Mouse (Mus musculus) lung, postnatal 25 days (tissue): ENCODE data around the gene Sphk2.
"Not testable (repeated sequence)": the region's sequence is repeated elsewhere in the genome, so short reads cannot be mapped to it uniquely, and the experiment has no call there.

Experiments
- DNase-seq: peaks from one replicate; pipeline ENCODE4 v3.0.0; 2022; ENCODE audit warnings: low spot score

Gene Sphk2

GRCm38 (mm10) chr7:45693921-45694591 is 23.7 kb downstream of the Sphk2 start, which contains the start of gene Sec1:
TSS of gene Sec1 (minus strand) at chr7:45694402.
- DNase-seq: no peak

- DNase-seq: no peak
These were observed 25.4 kb downstream of the Sphk2 start for GRCm38 (mm10) chr7:45692364-45692763.

GRCm38 (mm10) chr7:45689800-45690199 is 28.0 kb downstream of the Sphk2 start:
- DNase-seq: no peak

- DNase-seq: no peak
These were observed 28.7 kb downstream of the Sphk2 start for GRCm38 (mm10) chr7:45689099-45689498.

- DNase-seq: no peak
These were observed 31.0 kb downstream of the Sphk2 start for GRCm38 (mm10) chr7:45686841-45687240.

GRCm38 (mm10) chr7:45685811-45686210 is 32.0 kb downstream of the Sphk2 start:
- no peak for DNase-seq

- DNase-seq: no peak
These were observed 34.3 kb downstream of the Sphk2 start, which contains the start of gene Ntn5 for GRCm38 (mm10) chr7:45683396-45684050. TSS of gene Ntn5 (plus strand) at chr7:45684022.

GRCm38 (mm10) chr7:45682144-45683126 is 35.4 kb downstream of the Sphk2 start:
- DNase-seq: peak; percentile 92

- DNase-seq: peak; percentile 74
These were observed 36.6 kb downstream of the Sphk2 start for GRCm38 (mm10) chr7:45681046-45681736.

GRCm38 (mm10) chr7:45679966-45680621 is 37.7 kb downstream of the Sphk2 start:
- peak; percentile 75 for DNase-seq

- no peak for DNase-seq
These were observed 39.3 kb downstream of the Sphk2 start for GRCm38 (mm10) chr7:45678513-45678912.

- DNase-seq: no peak
These were observed 40.0 kb downstream of the Sphk2 start for GRCm38 (mm10) chr7:45677627-45678295.

GRCm38 (mm10) chr7:45668921-45669320 is 48.9 kb downstream of the Sphk2 start:
- DNase-seq: no peak

GRCm38 (mm10) chr7:45667761-45668160 is 50.0 kb downstream of the Sphk2 start:
- DNase-seq: no peak

GRCm38 (mm10) chr7:45666161-45666560 is 51.6 kb downstream of the Sphk2 start, which contains the start of gene Fut2:
TSS of gene Fut2 (minus strand) at chr7:45666394.
- no peak for DNase-seq

GRCm38 (mm10) chr7:45665303-45666138 is 52.3 kb downstream of the Sphk2 start:
- no peak for DNase-seq

- DNase-seq: not testable (repeated sequence)
These were observed 56.1 kb downstream of the Sphk2 start for GRCm38 (mm10) chr7:45661702-45662101.

- DNase-seq: no peak
These were observed 56.9 kb downstream of the Sphk2 start for GRCm38 (mm10) chr7:45660746-45661478.
